Mouse (Mus musculus) hindbrain, embryonic 11.5 days (tissue): ENCODE results near the gene Rhbg. TPM values are rescaled to one million over a fixed set of nuclear protein-coding genes. Genes with fewer than 3 reads are reported as not detected.
"Not testable (repeated sequence)": the region's sequence is repeated elsewhere in the genome, so short reads cannot be mapped to it uniquely, and the experiment has no call there.

Experiments used
- ATAC-seq: fragments of 200-750 bp; cut with Nextera tagmentation; 2 replicates; pipeline ENCODE4 v1.8.0; 2017; ENCODE audit warnings: mild to moderate bottlenecking, moderate TSS enrichment, moderate library complexity; ENCODE audit not compliant: low FRiP score
- DNase-seq: peaks from one replicate; pipeline ENCODE4 v3.0.0-alpha.2; 2015; ENCODE audit warnings: low spot score
- H3K27ac ChIP-seq: fragments of 300-500 bp; sonication (generic); 2 replicates; pipeline ENCODE4 v1.5.1; 2014; ENCODE audit warnings: mild to moderate bottlenecking, low read depth, low read length
- H3K27me3 ChIP-seq: fragments of 300-500 bp; sonication (generic); 2 replicates; pipeline ENCODE4 v1.6.1; 2014; ENCODE audit warnings: mild to moderate bottlenecking, low read length, moderate library complexity, mixed read lengths; ENCODE audit not compliant: control insufficient read depth, insufficient read depth
- H3K36me3 ChIP-seq: fragments of 300-500 bp; sonication (generic); 2 replicates; pipeline ENCODE4 v1.6.1; 2014; ENCODE audit warnings: mild to moderate bottlenecking, low read length, moderate library complexity, mixed read lengths; ENCODE audit not compliant: control insufficient read depth, insufficient read depth
- H3K4me1 ChIP-seq: fragments of 300-500 bp; sonication (generic); replicated peaks from 2 replicates; pipeline ENCODE4 v1.6.1; 2014; ENCODE audit warnings: low read length, mixed read lengths; ENCODE audit not compliant: control insufficient read depth, insufficient read depth
- H3K4me2 ChIP-seq: fragments of 300-500 bp; sonication (generic); replicated peaks from 2 replicates; pipeline ENCODE4 v1.6.1; 2014; ENCODE audit warnings: mild to moderate bottlenecking, low read depth, low read length
- H3K4me3 ChIP-seq: fragments of 300-500 bp; sonication (generic); 2 replicates; pipeline ENCODE4 v1.5.1; 2014; ENCODE audit warnings: low read depth, low read length
- H3K9ac ChIP-seq: fragments of 300-500 bp; sonication (generic); 2 replicates; pipeline ENCODE4 v1.6.1; 2014; ENCODE audit warnings: low read depth, low read length
- H3K9me3 ChIP-seq: fragments of 300-500 bp; sonication (generic); 2 replicates; pipeline ENCODE4 v1.6.1; 2016; ENCODE audit warnings: low read length; ENCODE audit not compliant: control insufficient read depth
- WGBS: fragments of 180-500 bp; shearing (Covaris S2); extraction: QIAGEN DNeasy Blood & Tissue Kit; methylation state at CpG from one replicate; pipeline ENCODE4 v1.1.7; 2014; 5-methylcytosine and 5-hydroxymethylcytosine counted together
- polyA plus RNA-seq: library from polyadenylated mRNA; unstranded; fragments of >200 nt; fragmentation: Nextera tagmentation; extraction: Ambion mirVana; gene quantifications from 2 replicates; pipeline ENCODE4 v1.2.1, GENCODE M21; 2014

Gene Rhbg
- polyA plus RNA-seq, result 0.13 and 0.25 TPM in 2 replicates

GRCm38 (mm10) chr3:88254268-88254926 is at the start of gene Rhbg:
Gene Rhbg, minus strand, starts transcription at chr3:88254709.
- 4% methylated on average over 33 of the region's 34 CpGs for WGBS
- Histone ChIP-seq H3K4me1 (no peaks in the 10 kb centered on the region; the same call in 1 of the 2 replicates), H3K4me2 (peak within 1 kb of the TSS; percentile 64), H3K27me3 (peaks cover 26% of the 10 kb centered on the region), H3K27ac (no peak within 1 kb of the TSS), H3K9ac (peak within 1 kb of the TSS; percentile 37), H3K9me3 (no peaks in the 10 kb centered on the region), H3K36me3 (no peaks in the 10 kb centered on the region), H3K4me3 (peak within 1 kb of the TSS; percentile 25)
- DNase-seq (peak; percentile 50), ATAC-seq (no peak)

- 93% methylated on average over 1 of the region's 1 CpGs for WGBS
- Histone ChIP-seq H3K4me2 (no peak overlapping the region), H3K4me1 (peaks cover 6% of the 10 kb centered on the region), H3K9ac (no peak overlapping the region), H3K9me3 (no peaks in the 10 kb centered on the region), H3K27me3 (no peaks in the 10 kb centered on the region), H3K27ac (no peak overlapping the region), H3K36me3 (peaks cover 15% of the 10 kb centered on the region; the same call in 1 of the 2 replicates), H3K4me3 (no peak overlapping the region)
- no peak for ATAC-seq
- DNase-seq, result no peak
Measured at GRCm38 (mm10) chr3:88299172-88299571, 44.7 kb upstream of the Rhbg start.

- H3K36me3 ChIP-seq, result peaks cover 15% of the 10 kb centered on the region; the same call in 1 of the 2 replicates
- under 1% methylated on average over 30 of the region's 30 CpGs for WGBS
- H3K4me2 ChIP-seq, result peak overlapping the region; percentile 53
- DNase-seq (no peak), ATAC-seq (0 out of 2 replicates have a peak, but pooled peaks have one; percentile 12)
- H3K9ac ChIP-seq, result peak overlapping the region; percentile 64
- H3K27ac ChIP-seq, result peak overlapping the region; percentile 73
- H3K9me3 ChIP-seq, result no peaks in the 10 kb centered on the region
- H3K4me1 ChIP-seq, result peaks cover 6% of the 10 kb centered on the region
- H3K4me3 ChIP-seq, result peak overlapping the region; percentile 56
- no peaks in the 10 kb centered on the region for H3K27me3 ChIP-seq
Measured at GRCm38 (mm10) chr3:88297321-88297851, 42.9 kb upstream of the Rhbg start.

GRCm38 (mm10) chr3:88296561-88297318 is 42.2 kb upstream of the Rhbg start, which contains the start of the genes Tsacc and Cct3:
Gene Tsacc, minus strand, starts transcription at chr3:88296999.
Gene Cct3, plus strand, starts transcription at chr3:88297116.
- DNase-seq (peak; percentile 98), ATAC-seq (peak; percentile 99)
- H3K9ac ChIP-seq, result peak within 1 kb of the TSS; percentile 69
- H3K9me3 ChIP-seq, result no peaks in the 10 kb centered on the region
- H3K4me2 ChIP-seq, result peak within 1 kb of the TSS; percentile 58
- H3K27ac ChIP-seq, result peak within 1 kb of the TSS; percentile 73
- peaks cover 15% of the 10 kb centered on the region; the same call in 1 of the 2 replicates for H3K36me3 ChIP-seq
- peaks cover 6% of the 10 kb centered on the region for H3K4me1 ChIP-seq
- under 1% methylated on average over 44 of the region's 44 CpGs for WGBS
- no peaks in the 10 kb centered on the region for H3K27me3 ChIP-seq
- H3K4me3 ChIP-seq, result peak within 1 kb of the TSS; percentile 56

- 1% methylated on average over 12 of the region's 12 CpGs for WGBS
- Histone ChIP-seq H3K4me1 (peaks cover 6% of the 10 kb centered on the region), H3K36me3 (peaks cover 13% of the 10 kb centered on the region; the same call in 1 of the 2 replicates), H3K4me2 (peak overlapping the region; percentile 58), H3K9ac (peak overlapping the region; percentile 69), H3K4me3 (peak overlapping the region; percentile 56), H3K27ac (peak overlapping the region; percentile 73), H3K27me3 (no peaks in the 10 kb centered on the region), H3K9me3 (no peaks in the 10 kb centered on the region)
- peak; percentile 46 for ATAC-seq
- DNase-seq, result no peak
Measured at GRCm38 (mm10) chr3:88296110-88296560, 41.6 kb upstream of the Rhbg start.

GRCm38 (mm10) chr3:88295272-88295671 is 40.8 kb upstream of the Rhbg start:
- ATAC-seq, H3K4me2 ChIP-seq, H3K27ac ChIP-seq, H3K27me3 ChIP-seq, DNase-seq, H3K4me3 ChIP-seq, H3K4me1 ChIP-seq, H3K36me3 ChIP-seq, H3K9me3 ChIP-seq: not testable (repeated sequence)
- WGBS, result 69% methylated on average over 1 of the region's 1 CpGs
- H3K9ac ChIP-seq, result 0 out of 2 replicates have a peak overlapping the region, but pooled peaks have one; percentile 69

- 54% methylated on average over 4 of the region's 4 CpGs for WGBS
- H3K9ac ChIP-seq, result no peak overlapping the region
- ATAC-seq, result no peak
- H3K4me1 ChIP-seq, result no peaks in the 10 kb centered on the region
- H3K27me3 ChIP-seq, result no peaks in the 10 kb centered on the region
- DNase-seq, result peak; percentile 19
- H3K4me3 ChIP-seq, result no peak overlapping the region
- no peaks in the 10 kb centered on the region for H3K9me3 ChIP-seq
- H3K4me2 ChIP-seq, result no peak overlapping the region
- no peaks in the 10 kb centered on the region for H3K36me3 ChIP-seq
- H3K27ac ChIP-seq, result no peak overlapping the region
Measured at GRCm38 (mm10) chr3:88291970-88292369, 37.5 kb upstream of the Rhbg start.

- H3K4me3 ChIP-seq, H3K27me3 ChIP-seq, ATAC-seq, H3K4me1 ChIP-seq, H3K27ac ChIP-seq, H3K9ac ChIP-seq, H3K4me2 ChIP-seq, DNase-seq, H3K9me3 ChIP-seq, H3K36me3 ChIP-seq: not testable (repeated sequence)
- WGBS, result 77% methylated on average over 8 of the region's 10 CpGs
Measured at GRCm38 (mm10) chr3:88288133-88288713, 33.7 kb upstream of the Rhbg start.
